Mouse (Mus musculus): ENCODE measurements at regions not wholly inside any gene's neighbourhood (a gene's known extent, or its start where the extent isn't known, plus 50 kb on each side); places are given as distances from the start of the nearest gene placed in this dataset.

GRCm38 (mm10) chr13:35507195-35507594 lies 152.4 kb upstream of the Cdyl start:
- DNase-seq (ENCODE audit: low read depth, low spot score) (no peak), ATAC-seq (no peak)
- no peaks in the 10 kb centered on the region for H3K27me3 ChIP-seq
- POLR2A ChIA-PET: no interaction called here
- no peak for TF ChIP-seq CTCF (IDR thresholded peaks at IDR 0.05)
- CTCF ChIA-PET: interaction anchor here (1.2 kb wide), 1 partner anchor 9 kb away, joined by 4 read pairs; no protein-coding TSS in a partner anchor
- in situ Hi-C loops (cut with MboI; ENCODE audit: low pct_unique_long_range_greater_than_20kb): no loop called here

- no peak for TF ChIP-seq CTCF (IDR thresholded peaks at IDR 0.05)
- in situ Hi-C loops (cut with MboI; ENCODE audit: low pct_unique_long_range_greater_than_20kb): no loop called here
- ChIA-PET POLR2A (no interaction called here), CTCF (interaction anchor here (0.7 kb wide), 1 partner anchor 13 kb away, joined by 3 read pairs; no protein-coding TSS in a partner anchor)
- no peak for DNase-seq (ENCODE audit: low read depth, low spot score)
- ATAC-seq: no peak
- H3K27me3 ChIP-seq: no peaks in the 10 kb centered on the region
Observed at GRCm38 (mm10) chr13:35512029-35512507, 147.6 kb upstream of the Cdyl start.

- H3K27me3 ChIP-seq: no peaks in the 10 kb centered on the region
- DNase-seq (ENCODE audit: low read depth, low spot score): no peak
- in situ Hi-C loops (cut with MboI; ENCODE audit: low pct_unique_long_range_greater_than_20kb): no loop called here
- ChIA-PET POLR2A (no interaction called here), CTCF (no interaction called here)
- ATAC-seq: no peak
- no peak for TF ChIP-seq CTCF (IDR thresholded peaks at IDR 0.05)
Observed at GRCm38 (mm10) chr13:35513120-35513519, 146.5 kb upstream of the Cdyl start.

GRCm38 (mm10) chr13:35515291-35515690 lies 144.3 kb upstream of the Cdyl start:
- no peak for DNase-seq (ENCODE audit: low read depth, low spot score)
- no peaks in the 10 kb centered on the region for H3K27me3 ChIP-seq
- ChIA-PET POLR2A (no interaction called here), CTCF (interaction anchor here (1.2 to 2.1 kb wide), 4 partner anchors 8 to 17 kb away, joined by 3 to 5 read pairs (median 4); no protein-coding TSS in a partner anchor)
- TF ChIP-seq CTCF (IDR thresholded peaks at IDR 0.05): no peak
- no peak for ATAC-seq
- in situ Hi-C loops (cut with MboI; ENCODE audit: low pct_unique_long_range_greater_than_20kb): no loop called here

DNA sequence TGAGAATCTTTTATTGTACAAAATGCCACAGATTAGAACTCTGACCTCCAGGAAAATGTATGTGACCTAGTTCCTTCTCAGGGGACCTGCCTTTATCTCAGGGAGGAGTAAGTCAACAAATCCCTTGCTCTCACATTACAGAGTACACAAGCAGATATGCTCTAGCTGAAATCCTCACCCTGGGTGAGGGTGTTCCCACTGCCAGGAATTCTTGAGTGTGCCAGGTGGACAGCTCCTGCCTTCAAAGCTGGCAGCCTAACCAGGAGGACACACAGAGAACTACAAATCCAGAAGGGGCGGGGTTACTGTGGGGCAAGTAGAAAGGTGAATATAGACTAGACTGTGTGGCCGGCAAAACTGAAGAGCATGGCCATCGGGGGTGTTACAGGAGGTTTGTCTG lies 141.9 kb upstream of the Cdyl start:
- CTCF ChIA-PET: interaction anchor here (1.4 to 1.5 kb wide), 2 partner anchors 12 to 14 kb away, joined by 3 to 4 read pairs; no protein-coding TSS in a partner anchor
- in situ Hi-C loops (cut with MboI; ENCODE audit: low pct_unique_long_range_greater_than_20kb): no loop called here
- no peak for ATAC-seq
- no peak for TF ChIP-seq CTCF (IDR thresholded peaks at IDR 0.05)
- H3K27me3 ChIP-seq: no peaks in the 10 kb centered on the region
- POLR2A ChIA-PET: no interaction called here
- DNase-seq (ENCODE audit: low read depth, low spot score): no peak

GRCm38 (mm10) chr13:35522272-35522671 lies 137.4 kb upstream of the Cdyl start:
- no peak for TF ChIP-seq CTCF (IDR thresholded peaks at IDR 0.05)
- DNase-seq (ENCODE audit: low read depth, low spot score) (no peak), ATAC-seq (no peak)
- no peaks in the 10 kb centered on the region for H3K27me3 ChIP-seq
- POLR2A ChIA-PET: no interaction called here
- in situ Hi-C loops (cut with MboI; ENCODE audit: low pct_unique_long_range_greater_than_20kb): no loop called here
- CTCF ChIA-PET: interaction anchor here (1.2 to 1.4 kb wide), 2 partner anchors 8 to 10 kb away, joined by 3 read pairs; no protein-coding TSS in a partner anchor

GRCm38 (mm10) chr13:35529577-35529976 lies 130.1 kb upstream of the Cdyl start:
- CTCF ChIA-PET: interaction anchor here (1.2 to 1.5 kb wide), 3 partner anchors 8 to 15 kb away, joined by 3 to 4 read pairs (median 3); no protein-coding TSS in a partner anchor
- ATAC-seq (no peak), DNase-seq (ENCODE audit: low read depth, low spot score) (no peak)
- in situ Hi-C loops (cut with MboI; ENCODE audit: low pct_unique_long_range_greater_than_20kb): no loop called here
- no peaks in the 10 kb centered on the region for H3K27me3 ChIP-seq
- POLR2A ChIA-PET: no interaction called here
- TF ChIP-seq CTCF (IDR thresholded peaks at IDR 0.05): no peak

DNA sequence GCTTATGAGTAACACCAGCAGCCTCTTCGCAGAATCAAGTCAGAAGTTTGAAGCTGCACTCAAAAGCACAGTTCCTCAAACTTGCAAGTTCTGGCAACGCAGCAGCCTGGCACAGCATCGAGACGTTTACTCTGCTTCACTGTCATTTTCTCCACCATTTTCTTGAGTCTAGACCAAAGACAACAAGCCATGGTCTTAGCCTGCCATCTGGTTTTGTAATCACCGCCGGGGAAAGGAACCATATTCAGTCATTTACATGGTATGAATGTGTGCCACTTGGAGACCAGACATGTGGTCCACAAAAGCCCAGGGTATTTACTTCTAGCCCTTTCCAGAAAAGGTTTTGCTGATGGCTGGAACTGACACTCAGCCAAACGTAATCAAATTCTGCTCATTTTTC lies 122.5 kb upstream of the Cdyl start:
- in situ Hi-C loops (cut with MboI; ENCODE audit: low pct_unique_long_range_greater_than_20kb): no loop called here
- ATAC-seq (no peak), DNase-seq (ENCODE audit: low read depth, low spot score) (no peak)
- TF ChIP-seq CTCF (IDR thresholded peaks at IDR 0.05): no peak
- ChIA-PET POLR2A (no interaction called here), CTCF (no interaction called here)
- no peaks in the 10 kb centered on the region for H3K27me3 ChIP-seq

DNA sequence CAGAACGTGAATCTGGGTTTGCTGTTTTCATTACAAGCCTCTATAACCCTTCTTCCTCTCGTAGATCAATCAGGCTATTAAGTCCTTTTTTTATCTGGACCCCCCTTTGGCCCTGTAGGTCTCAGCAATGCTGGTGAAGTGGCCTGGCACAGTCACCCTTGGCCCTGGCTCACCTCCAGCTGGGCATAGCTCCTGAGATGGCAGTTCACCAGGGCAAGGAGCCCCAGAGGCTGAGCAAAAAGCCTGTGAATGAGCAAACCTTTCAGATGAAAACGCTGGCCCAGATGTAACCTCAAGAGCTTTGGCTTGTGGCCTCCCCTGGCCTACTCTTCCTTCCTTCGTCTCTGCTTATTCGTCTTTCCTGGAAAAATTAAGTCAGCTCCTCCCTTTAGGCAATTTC lies 121.7 kb upstream of the Cdyl start:
- ATAC-seq (no peak), DNase-seq (ENCODE audit: low read depth, low spot score) (no peak)
- no peak for TF ChIP-seq CTCF (IDR thresholded peaks at IDR 0.05)
- POLR2A ChIA-PET: no interaction called here
- H3K27me3 ChIP-seq: no peaks in the 10 kb centered on the region
- CTCF ChIA-PET: interaction anchor here (0.8 kb wide), 1 partner anchor 13 kb away, joined by 4 read pairs; no protein-coding TSS in a partner anchor
- in situ Hi-C loops (cut with MboI; ENCODE audit: low pct_unique_long_range_greater_than_20kb): no loop called here

DNA sequence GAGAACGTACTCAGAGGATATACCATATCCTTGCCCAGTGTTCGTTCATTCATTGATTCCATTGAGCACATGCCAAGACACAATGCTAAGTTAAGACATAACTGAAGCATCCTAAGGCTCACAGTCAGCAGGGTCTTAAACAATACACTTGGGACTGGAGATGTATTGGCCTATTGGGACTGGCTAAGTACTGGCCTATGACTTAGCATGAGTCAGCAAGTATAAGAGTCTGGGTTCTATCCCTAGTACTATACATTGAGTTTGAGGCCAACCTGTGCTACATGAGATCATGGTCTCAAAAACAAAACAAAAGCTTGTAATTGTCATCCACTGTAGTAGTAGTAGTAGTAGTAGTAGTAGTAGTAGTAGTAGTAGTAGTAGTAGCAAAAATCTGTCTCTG lies 119.2 kb upstream of the Cdyl start:
- CTCF ChIA-PET: no interaction called here
- no peaks in the 10 kb centered on the region for H3K27me3 ChIP-seq
- DNase-seq (ENCODE audit: low read depth, low spot score): no peak
- ATAC-seq: no peak
- in situ Hi-C loops (cut with MboI; ENCODE audit: low pct_unique_long_range_greater_than_20kb): no loop called here
- POLR2A ChIA-PET: no interaction called here
- TF ChIP-seq CTCF (IDR thresholded peaks at IDR 0.05): no peak

DNA sequence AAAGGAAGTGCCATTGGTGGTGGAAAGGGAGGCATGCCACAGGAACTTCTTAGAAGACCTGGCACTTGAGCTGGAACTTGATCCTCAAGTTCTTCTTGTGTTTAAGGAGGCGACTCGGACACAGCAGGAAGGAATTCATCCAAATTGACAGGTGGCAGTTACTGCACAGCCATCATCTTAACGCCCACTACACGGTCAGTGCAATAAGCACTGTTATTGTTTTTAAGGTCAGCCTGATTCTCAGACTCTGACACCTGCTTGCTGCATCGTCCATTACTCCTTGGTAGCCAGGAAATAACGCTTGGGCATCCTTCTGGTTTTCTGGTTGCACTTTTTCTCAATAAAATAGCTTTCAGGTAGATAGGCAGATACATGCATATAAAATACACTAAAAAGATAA lies 118.6 kb upstream of the Cdyl start:
- DNase-seq (ENCODE audit: low read depth, low spot score) (no peak), ATAC-seq (no peak)
- no peaks in the 10 kb centered on the region for H3K27me3 ChIP-seq
- CTCF ChIA-PET: no interaction called here
- POLR2A ChIA-PET: no interaction called here
- in situ Hi-C loops (cut with MboI; ENCODE audit: low pct_unique_long_range_greater_than_20kb): no loop called here
- TF ChIP-seq CTCF (IDR thresholded peaks at IDR 0.05): no peak

DNA sequence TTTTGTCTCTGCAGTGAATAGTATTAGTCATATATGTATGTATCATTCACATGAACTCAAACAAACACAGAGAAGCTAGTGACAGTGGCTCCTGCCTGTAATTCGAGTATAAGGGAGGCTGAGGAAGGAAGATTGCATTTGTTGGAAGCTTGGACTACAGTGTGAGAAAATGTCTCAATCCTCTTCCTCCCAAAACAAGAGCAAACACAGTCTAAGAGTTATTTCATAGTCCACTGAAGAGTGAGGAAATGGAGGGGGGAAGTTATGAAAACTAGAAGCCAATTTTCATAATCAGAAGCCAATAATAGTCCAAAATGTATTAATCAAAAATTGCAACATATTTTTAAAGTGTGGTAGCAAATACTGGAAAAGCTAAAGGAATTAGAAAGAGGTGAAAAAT lies 95.6 kb upstream of the Cdyl start:
- DNase-seq (ENCODE audit: low read depth, low spot score): no peak
- ATAC-seq: no peak
- ChIA-PET CTCF (interaction anchor here (1.6 kb wide), 1 partner anchor 13 kb away, joined by 4 read pairs; no protein-coding TSS in a partner anchor), POLR2A (no interaction called here)
- H3K27me3 ChIP-seq: no peaks in the 10 kb centered on the region
- TF ChIP-seq CTCF (IDR thresholded peaks at IDR 0.05): no peak
- in situ Hi-C loops (cut with MboI; ENCODE audit: low pct_unique_long_range_greater_than_20kb): no loop called here
